Mouse (Mus musculus) thymus, postnatal 10 days (tissue): Measurements from ENCODE around the gene Ccdc117.
"Not testable (repeated sequence)": the region's sequence is repeated elsewhere in the genome, so short reads cannot be mapped to it uniquely, and the experiment has no call there.

Source experiments
- DNase-seq, 2 experiments: peaks; one replicate each; pipeline ENCODE4 v3.0.0; 2021; ENCODE audit warnings: low spot score in 2 of 2

The Ccdc117 gene

DNA sequence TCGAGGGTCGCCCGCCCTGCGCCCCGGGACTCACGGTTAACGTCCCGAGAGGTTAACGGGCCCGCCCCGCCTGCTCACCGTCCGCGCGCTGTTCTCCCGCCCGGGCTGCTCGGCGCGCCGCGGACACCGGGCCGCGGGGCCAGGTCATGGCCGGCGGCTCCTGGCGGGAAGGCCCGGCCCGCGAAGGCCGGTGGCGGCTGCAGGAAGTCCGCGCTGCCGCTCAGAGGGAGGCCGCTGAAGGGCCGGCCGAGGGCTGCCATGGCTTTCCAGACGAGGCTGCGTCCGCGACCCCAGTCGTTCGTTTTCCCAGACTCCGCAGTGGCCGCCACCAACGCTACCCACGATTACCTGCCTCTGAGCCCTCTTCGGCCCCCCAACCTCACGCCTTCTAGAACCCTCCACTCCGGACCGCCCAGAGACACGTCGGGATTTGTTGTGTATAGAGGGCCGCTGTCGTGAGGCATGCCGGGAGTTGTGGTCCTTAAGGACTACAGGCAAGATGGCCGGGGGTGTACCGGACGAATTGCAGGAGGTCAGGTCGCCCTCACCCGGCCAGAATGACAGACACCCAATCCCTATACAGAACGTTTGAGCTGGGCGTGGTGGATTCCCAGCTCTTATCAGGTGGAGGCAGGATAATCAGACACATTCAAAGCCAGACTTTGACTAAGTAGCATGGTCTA, at the start of gene Ccdc117:
Gene Ccdc117 (minus strand): TSS at position 389 of the 683 bp plus-strand sequence.
- peak; percentile 74 for DNase-seq

DNA sequence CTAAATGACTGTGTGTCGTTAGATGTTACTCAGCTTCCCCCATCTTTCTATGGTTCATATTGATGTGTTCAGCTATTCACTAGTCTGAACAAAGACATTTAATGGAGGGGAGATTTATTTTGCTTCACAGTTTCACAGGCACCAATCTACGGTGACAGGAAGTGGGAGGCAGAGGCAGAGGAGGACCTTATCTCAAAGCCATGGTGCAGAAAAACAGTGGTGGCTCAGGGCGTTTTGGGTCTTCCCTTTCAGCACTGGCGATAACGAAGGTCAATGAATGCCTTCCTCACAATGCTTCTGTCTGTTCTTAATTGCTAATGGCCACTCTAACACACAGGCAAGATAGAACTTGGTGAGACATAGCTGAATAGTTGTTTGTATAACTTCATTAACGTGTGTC, 33.1 kb upstream of the Ccdc117 start:
- no peak for DNase-seq

DNA sequence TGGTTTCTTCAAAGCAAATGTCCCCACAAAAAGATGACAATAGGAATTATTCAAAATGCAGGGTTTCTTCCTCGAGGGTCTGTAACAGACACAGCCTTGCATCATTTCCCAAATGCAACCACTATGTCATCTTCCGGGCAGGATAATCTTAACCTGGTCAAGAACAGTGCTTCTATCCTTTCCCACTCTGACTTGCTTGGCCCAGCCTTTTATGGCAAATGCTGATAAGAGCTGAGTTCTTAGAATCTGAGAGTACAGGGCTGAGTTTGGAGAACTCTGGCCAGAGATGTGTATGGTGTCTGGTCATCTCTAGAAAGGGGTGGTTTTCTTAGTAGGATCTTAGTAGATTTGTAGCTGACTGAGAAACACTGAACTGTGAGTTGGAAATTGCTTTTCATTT, 31.8 kb upstream of the Ccdc117 start:
- no peak for DNase-seq

DNA sequence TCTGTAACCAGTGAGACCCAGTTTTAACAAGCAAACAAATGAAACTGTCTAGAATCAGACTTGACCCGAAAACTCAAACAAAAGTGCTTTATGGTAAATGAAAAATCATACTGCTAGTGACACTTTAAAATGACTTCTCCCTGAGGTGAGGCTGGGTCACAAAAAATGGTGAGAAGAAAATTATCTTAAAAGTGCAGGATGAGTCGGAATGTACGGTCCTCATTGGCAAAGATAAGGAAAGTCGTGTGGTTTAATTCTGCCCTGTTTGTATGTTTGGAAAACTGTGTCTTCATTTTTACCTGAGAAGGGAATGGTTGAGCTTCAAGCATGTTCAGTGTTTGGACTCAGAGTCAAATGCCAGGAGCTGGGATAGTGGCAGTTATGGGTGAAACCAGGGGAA, 29.9 kb upstream of the Ccdc117 start:
- no peak for DNase-seq

DNA sequence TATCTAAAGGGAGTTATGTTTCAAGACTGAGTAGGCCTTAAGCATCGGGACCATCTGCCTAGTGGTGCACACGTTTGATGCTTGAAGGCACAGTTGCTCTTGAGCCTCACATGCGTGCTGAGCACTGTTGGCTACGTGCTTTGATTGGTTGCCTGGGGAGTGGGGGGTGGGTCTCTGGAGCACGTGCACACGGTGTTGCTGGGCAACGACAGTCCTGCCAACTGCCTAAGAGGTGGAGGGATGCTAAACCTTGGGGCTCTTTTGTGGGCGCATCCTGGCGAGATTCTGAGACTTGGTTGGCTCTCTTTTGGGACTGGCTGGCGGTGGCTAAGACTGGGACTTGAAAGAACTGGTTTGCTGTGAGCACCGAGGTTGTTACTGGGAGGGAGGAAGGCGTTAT, 27.5 kb upstream of the Ccdc117 start, which contains the start of gene Ankrd36:
Gene Ankrd36 (plus strand): TSS at position 211 of the 400 bp plus-strand sequence.
- no peak for DNase-seq

DNA sequence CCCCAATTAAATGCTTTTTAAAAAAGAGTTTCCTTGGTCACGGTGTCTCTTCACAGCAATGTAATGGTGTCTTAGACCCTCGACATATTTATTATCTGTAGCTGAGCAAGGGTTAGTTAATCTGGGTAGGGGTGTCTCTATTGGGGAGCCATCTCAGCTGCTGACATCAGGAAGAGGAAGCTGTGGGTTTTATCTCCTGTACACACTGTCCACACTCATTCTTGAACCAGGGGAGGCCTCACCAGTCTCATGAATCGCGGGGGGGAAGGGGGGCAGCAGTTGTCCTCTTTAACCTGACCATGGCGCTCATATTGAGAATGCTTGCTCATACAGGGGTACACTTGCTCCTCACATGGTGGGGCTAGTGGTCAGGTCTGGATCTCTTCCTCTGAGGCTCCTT, 26.1 kb upstream of the Ccdc117 start:
- DNase-seq: no peak

DNA sequence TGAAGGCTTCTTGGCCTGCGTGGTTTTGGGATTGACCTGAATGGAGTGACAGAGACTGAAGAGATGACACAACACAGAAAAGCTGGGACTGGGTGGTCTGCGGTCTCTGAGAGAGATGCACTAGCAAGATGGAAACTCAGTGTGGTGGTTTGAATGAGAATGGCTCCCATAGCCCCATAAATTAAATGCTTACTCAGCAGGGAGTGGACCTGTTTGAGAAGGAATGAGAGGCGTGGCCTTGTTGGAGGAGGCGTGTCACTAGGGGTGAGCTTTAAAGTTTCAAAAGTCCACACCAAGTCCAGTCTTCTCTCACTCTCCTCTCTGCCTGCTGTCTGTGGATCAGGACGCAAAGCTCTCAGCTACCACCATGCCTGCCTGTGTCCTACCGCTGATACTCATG, 25.7 kb upstream of the Ccdc117 start:
- no peak for DNase-seq

DNA sequence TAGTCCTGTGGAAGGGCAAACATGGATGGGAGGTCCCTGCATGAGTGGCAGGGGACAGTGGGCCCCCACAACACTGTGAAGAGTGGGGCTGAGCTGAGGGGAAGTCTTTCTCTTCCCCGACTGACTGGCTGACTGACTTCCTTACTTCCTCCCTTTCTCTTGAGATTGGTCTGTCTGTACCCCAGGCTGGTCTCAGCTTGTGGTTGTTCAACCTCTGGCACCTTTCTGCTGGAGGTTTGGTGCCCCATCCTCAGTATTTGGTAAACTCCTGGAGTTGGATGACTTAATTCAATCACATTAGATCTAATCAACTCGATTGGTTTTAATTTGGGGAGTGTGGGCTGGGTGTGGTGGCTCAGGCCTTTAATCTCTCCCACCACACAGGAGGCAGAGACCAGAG, 24.5 kb upstream of the Ccdc117 start:
- no peak for DNase-seq

DNA sequence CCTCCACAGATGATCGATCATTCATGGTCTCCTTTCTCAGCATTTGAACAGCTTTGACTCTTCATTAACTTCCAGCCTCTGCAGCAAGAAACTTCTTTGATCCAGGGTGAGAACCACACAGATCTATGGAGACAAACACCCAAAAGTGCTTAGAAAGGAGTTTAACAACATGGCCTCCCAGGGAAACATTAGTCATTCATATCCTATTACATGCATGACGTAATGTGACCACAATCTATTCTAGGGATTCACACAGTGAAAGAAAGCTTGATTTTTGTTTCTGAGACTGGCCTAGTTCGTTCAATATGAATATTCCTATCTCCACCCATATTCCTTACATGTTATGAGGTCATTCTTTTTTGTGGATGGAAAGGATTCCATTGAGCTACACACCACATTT, 23.6 kb upstream of the Ccdc117 start:
- DNase-seq: no peak

DNA sequence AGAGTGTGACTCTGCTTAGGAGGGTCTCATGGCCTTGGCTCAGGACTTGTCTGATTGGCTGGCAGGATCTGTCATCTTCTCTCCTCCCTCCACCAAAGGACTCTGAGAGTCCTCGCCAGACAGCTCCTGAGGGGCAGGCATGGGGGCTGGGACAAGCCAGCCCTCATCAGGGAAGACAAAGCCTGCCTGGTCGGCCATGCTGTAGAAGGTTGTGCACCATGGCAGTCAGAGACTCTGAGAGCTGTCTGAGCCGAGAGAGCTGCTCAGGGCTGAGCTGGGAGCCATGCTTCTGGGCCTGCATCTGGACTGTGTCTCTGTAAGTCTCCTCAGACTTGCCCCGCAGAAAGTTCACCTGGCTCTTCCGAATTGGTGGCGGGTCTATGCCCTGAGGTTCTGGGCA, 21.9 kb upstream of the Ccdc117 start:
- no peak for DNase-seq

DNA sequence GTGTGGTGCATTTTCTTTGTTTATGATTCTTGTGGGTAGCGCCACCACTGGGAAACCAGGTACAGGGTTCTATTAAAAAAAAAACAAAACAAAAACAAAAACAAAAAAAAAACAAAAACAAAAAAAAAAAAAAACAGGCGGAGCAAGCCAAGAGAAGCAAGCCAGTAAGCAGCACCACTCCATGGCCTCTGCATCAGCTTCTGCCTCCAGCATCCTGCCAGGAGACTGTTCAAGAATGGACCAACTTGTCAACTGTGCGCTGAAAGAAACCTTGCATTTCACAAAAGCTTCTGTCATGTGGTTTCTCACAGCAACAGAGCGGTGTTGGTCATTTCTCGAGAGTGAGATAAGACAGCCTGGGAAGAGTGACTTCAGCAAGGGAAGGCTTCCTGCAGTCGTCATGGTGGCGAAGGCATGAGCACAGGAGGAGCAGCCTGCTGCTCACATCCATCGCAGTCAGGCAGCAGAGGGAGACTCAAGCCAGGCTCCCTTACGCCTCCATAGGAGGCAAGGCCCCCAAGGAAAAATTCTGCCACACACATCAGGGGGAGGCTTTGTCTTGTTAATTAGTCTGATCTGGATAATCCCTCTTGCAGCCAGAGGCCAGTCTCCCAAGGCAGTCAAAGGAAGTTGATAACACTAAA, 20.8 kb upstream of the Ccdc117 start:
- no peak for DNase-seq

DNA sequence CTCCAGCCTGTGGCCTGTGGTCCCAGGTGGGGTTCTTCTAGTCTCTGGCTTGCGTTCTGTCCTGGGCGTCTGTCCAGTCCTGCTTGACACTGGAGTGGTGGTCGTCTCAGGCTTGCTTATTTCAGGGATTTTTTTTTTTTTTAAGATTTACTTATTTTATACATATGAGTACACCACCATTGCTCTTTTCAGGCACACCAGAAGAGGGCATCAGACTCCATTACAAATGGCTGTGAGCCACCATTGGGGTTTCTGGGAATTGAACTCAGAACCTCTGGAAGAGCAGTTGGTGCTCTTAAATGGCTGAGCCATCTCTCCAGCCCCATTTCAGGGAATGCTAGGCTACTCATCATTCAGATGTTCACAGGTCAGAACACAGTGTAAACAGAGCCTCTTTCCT, 18.3 kb upstream of the Ccdc117 start:
- DNase-seq: no peak

DNA sequence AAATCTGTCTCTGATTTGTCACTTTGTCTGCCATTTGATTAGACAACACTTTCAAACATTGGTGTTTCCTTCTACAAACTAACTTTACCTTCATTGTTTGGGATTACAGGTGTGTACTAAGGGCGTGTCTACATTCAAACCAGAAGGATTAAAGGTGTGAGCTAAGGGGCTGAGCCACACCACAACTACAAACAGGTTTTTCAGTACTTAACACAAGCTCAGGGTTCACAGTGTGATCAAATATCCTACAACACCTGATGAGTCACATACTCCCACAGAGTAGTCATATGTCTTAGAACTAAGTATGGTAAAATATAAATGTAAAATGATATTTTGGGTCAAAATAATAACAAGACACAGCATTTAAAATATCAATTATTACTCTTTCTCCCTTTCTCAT, 9.9 kb upstream of the Ccdc117 start:
- no peak for DNase-seq

DNA sequence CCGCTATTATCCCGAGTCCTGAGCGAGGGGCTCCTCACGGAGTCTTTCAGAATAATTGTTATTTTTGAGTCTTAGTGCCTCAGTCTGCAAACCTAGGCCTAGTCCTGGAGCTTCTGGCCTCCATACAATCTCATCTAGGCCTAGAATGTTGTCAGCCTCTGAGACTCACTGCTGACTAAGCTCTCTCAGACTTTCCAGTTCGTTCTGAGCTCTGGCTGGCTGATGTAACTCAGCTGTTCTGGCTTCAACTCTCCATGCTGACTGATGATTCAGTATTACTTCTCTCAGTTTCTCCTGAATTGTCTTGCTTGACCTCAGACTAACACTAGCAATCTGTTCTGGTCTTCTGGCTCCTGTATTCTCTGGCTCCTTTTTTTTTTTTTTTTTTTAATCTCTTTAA, 9.4 kb upstream of the Ccdc117 start:
- no peak for DNase-seq

DNA sequence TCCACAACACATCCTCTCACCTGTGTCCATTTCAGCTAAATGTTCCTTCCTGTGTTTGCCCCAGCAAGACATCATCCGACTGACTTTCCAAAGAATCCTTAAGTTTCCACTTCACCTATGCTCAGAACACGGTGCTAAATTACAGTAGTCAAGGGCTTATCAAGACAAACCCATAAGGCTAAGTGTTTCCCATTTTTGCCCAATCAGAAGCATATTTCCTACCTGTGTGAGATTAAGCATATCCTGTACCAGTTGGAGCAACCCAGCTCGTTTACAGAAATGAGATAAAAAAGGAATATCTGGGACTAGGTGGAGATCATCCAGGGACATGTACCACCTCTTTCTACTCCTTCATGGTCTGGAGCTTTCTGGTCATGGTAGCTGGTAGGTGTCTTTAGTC, 4.7 kb upstream of the Ccdc117 start:
- no peak for DNase-seq

DNA sequence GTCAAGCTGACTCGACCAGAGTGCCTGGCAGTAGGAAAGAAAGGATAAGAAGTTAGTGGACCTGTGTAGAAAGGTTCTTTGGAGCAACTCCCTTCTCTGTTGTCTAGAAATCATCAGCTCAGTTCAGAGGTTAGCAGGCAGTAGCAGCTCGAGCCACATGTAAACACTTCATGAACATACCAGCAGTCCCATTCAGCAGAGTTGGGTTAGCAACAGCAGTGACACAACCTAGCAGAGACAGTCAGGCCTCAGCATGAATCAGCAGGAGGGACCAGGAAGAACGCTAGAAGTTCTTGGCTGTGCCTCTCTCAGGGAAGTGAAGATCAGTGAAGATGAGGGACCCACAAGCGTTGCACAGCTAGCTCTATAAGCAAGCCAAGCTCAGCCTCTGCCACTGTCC, 3.5 kb upstream of the Ccdc117 start:
- DNase-seq: no peak

DNA sequence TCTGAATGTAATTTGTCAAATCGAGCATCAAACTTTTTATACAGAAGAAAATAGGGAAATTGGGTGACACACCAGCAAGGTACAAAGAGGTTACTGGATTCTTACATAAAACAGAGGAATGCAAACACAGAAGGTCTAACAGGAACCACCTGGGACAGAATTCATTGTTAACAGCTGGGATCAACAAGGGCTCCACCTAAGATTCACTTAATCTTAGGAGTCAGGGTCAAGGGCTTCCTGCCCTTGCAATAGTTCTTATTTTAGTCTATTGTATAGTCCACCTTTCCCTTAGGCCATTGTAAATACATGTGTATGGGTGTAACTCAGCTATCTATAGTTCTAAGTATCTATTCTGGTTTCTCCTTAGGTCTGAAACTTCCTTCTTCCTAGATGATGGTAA, 2.7 kb upstream of the Ccdc117 start:
- not testable (repeated sequence) for DNase-seq

DNA sequence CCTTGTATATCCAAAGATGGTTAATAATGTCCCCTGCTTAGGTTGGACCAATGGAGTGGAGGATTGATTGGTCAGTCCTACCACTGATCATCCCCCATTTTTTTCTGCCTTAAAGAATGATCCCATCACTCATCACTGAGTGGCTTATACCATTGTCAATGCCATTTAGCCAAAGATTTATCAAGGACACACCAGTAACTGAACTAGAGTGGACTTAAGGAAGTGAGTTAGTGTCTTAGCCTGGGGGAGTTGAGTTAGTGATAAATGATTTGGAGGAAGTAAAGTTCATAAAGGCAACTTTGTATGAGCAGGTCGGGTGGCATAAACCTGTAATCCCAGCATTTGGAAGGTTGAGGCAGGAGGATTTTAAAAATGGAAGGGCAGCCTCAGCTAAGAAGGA, 1.3 kb upstream of the Ccdc117 start:
- no peak for DNase-seq

DNA sequence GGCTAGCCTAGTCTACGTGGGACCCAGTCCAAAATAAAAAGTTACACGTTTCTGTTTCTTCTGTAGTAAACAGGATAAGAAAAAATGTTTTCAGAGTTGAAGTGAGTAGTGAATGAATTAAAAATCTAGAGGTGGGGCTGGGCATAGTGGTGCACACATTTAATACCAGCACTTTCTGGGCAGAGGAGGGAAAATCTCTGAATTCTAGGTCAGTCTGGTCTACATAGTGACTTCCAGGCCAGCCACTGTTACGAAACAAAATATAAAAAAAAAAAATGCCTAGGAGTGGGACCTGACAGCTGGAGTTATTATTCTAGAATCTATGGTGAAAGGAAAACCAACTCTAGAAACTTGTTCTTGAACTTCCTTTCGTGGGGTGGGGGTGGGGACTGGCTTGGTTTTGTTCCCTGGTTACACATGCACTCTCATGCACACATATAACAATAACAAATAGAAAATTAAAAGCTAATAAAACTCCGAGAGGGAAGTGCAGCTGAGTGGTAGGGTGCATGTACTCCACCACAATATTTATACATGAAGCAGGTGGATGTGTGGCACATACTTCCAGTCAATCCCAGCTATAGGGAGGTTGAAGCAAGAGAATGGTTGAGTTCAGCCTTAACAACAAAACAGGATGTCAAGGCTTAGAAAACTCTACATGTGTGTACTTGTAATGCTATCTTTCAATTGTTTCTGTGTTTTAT, 647 bp upstream of the Ccdc117 start:
- DNase-seq: no peak

DNA sequence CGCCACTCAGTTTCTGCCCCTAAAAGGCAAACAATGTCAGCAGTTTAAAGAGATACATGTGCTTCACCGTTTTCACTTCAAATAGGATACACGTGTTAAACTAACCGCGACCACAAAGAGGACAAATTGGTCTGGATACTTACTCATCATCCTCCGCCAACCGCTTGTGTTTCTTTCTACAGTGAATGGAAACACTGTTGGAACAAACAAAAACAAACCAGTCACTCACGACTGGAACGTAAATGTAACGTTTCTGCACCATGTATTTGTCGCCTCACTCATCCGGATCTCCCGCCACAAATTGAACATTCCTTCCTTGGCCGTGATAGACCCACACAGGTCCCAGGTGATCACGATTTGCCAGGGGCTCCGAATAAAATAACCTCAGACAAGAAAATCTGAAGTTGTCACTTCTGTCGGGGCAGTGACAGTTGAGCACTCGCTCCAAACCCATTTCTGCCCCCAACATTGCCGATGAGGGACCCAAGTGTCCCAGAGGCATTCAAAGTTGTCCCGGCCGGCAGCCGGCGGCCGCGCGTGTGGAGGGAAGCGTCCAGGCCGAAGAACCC, 673 bp downstream of the Ccdc117 start:
- DNase-seq: no peak

DNA sequence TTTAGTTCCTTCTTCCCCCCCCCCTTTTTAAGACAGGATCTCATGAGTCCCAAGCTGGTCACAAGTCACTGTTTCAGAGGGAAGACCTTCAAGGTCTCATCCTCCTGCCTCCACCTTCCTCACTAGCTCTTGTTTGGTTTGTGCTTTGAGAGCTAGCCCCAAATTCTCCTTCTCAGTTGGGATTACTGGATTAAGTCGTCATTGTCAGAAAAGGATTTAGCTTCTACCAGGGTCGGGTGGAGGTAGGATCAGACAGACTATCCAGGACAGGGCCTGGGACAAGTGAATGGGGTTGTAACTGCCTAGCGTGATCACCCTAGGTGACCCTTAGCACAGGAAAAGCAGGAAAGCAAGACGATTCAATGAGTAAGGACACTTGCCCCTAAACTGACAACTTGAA, 1.7 kb downstream of the Ccdc117 start:
- no peak for DNase-seq

DNA sequence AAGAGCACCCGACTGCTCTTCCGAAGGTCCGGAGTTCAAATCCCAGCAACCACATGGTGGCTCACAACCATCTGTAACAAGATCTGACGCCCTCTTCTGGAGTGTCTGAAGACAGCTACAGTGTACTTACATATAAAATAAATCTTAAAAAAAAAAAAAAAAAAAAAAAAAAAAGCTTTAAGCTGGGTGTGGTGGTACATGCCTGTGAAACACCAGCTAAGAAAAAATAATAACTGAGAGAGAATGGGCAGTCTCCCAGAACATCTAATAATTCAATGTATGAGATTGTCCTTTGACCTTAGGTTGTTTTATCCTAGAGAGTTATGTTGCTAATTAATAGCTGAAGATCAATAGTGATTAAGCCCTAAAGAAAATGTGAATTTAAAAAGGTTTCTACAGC, 4.5 kb downstream of the Ccdc117 start:
- not testable (repeated sequence) for DNase-seq

DNA sequence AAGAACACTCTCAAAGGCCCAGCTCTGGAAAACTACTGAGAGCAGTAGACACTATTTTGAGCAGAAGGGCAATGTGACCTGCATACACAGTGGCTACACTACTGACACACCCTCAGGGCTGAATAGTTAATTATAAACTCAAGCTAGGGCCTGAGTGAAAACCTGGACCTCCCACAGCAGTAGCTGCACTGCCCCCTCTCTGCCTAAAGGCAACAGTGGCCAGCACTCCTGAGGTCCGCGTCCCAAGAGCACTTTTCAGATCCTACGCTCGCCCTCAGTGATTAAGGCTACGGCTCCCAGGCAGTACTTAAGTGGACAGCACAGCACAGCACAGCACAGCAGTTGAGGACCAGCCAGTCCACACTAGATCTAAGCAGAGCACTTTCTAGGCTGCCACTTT, 8.9 kb downstream of the Ccdc117 start:
- DNase-seq: no peak
